Mouse (Mus musculus) lung, postnatal 14 days (tissue): Measurements from ENCODE around the gene Arpc3.

Experiments used
- DNase-seq: peaks from one replicate; pipeline ENCODE4 v3.0.0; 2021

The Arpc3 gene

DNA sequence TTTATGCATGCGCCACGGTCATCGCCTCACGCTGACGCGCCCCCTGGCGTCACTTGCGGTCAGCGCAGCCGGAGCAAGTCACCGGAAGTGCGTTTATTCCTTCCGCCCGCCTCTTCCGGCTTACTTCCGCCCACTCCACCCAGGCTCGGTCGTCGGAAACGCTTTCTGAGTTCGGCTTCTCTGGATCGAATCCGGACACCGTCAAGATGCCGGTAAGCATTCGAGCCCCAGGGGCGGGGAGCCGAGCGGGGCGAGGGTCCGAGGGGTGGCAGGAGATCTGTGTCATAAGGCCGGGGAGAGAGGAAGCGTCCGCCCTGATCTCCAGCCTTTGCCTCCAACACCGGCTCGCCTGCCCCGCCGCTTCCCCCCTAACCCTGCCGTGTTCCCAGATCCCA is at the start of gene Arpc3:
TSS of gene Arpc3 (plus strand) at position 93 of the 395 bp plus-strand sequence.
- peak; percentile 94 for DNase-seq

DNA sequence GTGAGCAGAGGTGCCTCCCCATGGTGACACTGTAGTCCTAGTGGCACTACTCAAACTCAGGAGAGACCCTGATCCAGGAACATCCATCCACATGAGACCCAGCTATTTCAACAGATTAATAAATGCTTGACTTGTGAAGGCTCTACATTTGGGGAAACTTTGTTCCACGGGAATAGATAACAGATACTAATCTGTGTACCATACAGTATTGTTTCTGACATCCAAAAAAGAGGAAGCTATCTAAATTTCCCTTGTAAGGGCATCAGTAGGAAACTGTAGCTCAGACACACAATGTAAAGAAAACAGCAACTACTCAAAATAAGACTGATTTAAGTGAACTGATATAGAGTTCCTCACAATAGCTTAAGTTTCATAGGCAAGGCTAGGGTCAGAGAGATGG is 48.8 kb upstream of the Arpc3 start:
- DNase-seq: no peak

DNA sequence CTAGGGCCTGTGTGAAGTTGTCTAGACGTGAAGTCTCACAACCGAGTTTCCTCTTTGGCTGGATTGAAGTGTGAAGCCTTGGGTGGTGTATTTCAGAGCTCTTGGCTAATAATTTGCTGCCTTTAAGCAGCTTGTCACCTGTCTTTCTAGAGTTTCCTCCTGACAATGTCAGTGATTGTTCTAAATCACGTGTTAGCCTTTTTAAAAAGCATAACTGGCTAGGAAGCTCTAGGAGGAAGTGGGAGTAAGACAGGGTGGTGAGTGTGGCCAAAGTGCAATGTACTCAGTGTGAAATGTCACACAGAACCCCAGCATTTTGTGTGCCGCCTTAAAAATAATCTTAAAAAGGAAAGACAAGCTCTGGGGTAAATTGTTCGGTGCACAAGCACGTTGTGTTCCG is 47.9 kb upstream of the Arpc3 start:
- no peak for DNase-seq

DNA sequence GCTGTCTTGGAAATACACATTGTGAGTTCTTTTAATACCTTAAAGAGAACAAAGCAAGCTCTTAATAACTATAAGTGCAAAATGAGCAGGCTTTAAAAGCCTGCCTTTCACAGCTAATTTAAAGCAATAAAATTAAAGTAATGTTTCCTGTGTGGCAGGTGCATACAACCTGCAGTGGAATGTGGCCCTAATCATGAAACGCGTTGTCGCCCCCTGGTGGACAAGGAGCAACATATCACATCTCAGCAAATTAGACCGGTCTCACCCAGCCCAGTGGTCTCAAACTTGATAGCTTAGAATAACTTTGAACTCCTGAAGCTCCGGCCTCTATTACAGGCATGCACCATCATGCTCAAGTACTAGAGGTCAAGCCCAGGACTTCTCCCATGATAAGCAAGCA is 47.4 kb upstream of the Arpc3 start:
- DNase-seq: peak; percentile 85

DNA sequence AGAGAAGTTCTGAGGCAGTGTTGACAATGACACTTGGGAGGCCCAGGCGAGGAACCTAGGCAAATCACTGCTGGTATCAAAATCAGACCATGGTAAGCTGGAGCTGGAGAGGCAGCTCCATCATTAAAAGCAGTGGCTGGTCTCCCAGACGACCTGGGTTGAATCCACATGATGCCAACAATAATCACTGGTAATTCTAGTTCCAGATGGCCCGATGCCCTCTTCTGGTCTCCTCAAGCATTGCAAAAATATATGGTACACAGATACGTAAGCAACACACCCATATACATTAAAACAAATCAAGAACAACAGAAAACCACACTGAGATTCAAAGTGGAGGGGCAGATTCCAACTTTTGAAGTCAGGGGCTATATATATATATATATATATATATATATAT is 45.9 kb upstream of the Arpc3 start:
- no peak for DNase-seq

DNA sequence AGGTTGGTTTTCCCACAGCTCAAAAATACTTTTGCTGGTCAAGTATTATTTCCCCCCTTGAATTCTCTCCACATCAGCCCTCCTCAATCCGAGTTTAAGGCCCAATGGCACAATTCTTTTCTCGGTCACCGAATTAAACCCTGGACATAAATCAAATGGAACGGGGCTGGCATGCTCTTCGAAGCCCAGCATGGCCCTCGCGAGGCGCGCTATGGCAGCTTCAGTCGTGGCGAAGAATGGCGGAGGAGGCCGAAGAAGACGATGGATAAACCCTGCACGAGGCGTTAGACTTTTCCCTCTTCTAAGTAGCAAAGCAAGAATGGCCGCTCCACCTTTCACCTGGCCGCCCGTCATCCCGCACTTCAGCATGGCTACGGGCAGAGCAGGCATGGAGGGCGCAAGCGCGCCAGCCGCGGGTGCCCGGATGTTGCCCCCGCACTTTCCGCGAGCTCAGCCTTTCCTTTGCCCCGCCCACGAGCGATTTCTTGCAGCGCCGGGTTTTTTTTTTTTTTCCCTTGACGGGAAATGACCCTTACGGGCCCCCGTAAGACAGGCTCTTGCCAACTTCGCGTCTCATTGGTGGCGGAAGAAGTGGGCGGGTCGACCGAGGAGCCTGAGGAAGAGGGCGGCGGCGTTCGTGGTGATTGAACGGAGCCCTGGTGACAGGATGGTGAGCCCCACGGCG is 37.7 kb upstream of the Arpc3 start, which contains the start of the genes Rad9b and Vps29:
TSS of gene Rad9b (minus strand) at position 427 of the 685 bp plus-strand sequence.
TSS of gene Vps29 (plus strand) at position 563 of the 685 bp plus-strand sequence.
- peak; percentile 99 for DNase-seq

DNA sequence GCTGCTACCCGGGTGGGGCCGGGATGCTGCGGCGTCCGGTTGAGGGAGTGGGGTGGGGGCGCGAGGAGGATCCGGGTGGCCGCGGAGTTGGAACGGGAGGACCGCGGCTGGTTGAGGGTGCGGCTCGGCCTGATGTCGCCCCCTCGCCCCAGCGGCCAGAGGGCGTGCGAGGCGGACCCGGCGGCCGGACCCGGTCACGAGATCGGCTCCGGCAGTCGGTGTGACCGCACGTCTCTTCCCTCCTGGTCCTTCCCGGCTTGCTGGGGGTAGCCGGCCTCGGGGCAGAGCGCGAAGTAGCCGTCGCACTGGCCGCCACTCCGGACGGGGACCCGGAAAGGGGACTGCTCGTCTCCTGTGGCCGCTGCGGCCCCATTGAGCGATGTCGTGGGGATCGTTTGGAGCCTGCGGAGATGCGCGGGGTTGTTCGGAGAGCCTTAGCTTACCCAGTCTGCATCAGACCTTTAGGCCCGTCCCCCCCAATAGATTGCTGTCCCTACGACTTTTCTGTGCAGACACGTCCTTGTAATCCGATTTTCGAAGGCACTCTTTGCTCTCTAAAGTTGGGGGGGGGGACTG is 37.1 kb upstream of the Arpc3 start:
- no peak for DNase-seq

DNA sequence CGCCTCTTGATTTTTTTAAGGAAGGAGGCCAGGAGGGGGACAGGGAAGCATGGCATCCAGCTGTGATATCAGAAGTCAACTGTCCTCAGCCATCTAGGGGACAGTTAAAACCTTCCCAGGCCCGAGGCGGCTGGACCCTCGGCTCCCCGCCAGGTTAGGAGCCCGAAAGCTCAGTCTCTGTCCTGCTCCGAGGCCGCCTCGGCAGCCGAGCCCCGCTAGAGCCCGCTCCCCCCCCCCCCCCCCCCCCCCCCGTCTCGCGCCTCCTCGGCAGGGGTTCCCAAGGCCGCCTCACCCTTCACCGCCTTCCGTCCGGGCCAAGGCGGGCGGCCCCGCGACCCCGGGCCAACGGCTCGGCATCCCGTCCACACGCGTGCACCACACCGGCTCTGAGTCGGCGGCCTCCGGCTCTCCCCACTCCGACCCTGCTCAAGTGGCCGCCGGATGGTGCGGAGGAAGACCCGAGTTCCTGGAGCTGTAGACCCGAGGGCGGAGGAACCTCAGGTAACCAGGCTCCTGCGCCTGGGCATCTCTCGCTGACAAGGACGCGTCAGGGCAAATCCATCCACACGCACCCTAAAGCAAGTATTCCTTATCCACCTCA is 20.0 kb upstream of the Arpc3 start, which contains the start of gene Gpn3:
TSS of gene Gpn3 (plus strand) at position 286 of the 601 bp plus-strand sequence.
- DNase-seq: peak; percentile 13

DNA sequence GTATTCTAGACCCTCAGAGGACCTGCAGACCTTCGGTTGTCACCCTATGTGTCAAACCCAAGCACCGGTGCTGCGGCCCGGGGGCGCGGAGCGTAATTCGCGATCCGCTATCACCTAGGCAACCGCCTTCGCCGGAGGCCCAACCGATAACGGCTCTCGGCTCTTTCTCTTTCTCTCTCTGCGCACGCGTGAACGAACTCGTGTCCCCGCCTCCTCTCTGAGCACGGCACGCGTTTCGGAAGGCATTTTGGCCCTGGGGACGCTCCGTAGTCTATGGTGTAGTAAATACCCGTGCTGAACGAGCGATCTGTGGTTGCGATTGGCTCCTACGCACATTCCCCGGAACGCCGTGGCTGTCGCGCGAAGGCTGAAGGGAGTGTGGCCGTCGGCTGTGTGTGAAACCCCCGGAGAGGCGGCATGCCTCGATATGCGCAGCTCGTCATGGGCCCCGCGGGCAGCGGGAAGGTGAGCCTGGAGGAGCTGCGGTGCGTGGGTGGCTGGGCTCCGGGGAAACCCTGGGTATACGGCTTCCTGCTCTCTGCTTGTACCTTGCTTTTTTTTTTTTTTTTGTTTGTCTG is 19.4 kb upstream of the Arpc3 start, which contains the start of gene Fam216a:
TSS of gene Fam216a (minus strand) at position 173 of the 578 bp plus-strand sequence.
- peak; percentile 99 for DNase-seq

DNA sequence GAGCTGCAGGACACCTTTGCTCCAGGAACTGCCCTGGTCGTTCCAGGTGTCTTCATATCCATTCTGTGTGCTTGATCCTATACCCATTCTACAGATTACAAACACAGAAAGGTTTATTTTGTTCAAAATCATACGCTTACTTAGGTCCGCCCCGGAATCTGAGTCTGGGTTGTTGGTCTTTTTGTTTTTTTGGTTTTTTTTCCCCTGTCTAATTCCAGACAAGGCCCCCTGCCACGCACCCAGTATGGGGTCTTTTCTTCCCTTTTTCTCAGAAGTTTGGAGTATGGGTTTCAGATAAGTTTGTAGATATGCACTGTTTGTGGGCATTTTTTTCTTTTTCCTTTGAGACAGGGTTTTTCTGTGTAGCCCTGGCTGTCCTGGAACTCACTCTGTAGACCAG is 18.8 kb upstream of the Arpc3 start:
- DNase-seq: no peak

DNA sequence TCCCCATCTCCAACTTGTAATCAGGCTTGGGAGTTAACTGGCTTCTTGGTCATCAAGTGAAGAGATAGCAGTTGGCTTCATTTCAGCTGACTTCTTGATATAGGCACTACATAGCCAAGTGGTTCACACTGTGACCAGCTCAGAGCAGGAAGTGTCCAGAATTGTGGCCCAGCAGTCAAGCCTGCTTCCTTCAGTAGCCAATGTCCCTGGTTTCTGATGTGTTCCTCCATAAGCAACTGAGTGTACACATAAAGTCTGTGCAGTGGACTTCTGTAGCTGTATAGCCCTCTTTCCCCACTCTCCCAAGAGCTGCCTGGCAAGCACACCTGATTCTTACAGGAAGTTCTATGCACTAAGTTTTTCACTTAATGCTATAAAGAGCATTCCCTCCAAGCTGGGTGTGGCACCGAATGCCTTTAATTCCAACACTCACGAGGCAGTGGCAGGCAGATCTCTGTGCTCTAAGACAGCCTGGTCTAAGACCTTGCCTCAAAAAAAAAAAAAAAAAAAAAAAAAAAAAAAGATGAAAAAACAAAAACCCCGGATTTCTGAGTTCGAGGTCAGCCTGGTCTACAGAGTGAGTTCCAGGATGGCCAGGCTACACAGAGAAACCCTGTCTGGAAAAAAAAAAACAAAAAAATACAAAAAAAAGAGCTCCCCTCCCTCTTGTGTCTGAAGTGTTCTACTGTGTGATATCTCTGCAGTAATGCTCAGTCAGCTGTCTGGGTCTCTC is 14.4 kb upstream of the Arpc3 start:
- no peak for DNase-seq

DNA sequence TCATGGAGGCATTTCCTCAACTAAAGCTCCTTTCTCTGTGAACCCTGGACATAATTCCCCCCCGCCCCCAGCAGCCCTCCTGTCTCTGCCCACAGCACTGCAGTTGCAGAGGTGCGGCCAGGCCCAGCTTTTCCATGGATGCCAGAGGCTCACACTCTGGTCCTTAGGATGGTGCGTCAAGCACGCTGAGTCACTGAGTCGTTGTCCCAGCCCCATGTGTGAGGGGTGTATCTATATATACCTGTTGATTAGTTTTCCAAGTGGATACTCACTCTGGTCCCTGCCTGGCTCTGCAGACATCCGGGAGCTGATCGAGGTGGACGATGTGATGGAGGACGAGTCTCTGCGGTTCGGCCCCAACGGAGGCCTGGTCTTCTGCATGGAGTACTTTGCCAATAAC is 13.5 kb upstream of the Arpc3 start:
- DNase-seq: no peak

DNA sequence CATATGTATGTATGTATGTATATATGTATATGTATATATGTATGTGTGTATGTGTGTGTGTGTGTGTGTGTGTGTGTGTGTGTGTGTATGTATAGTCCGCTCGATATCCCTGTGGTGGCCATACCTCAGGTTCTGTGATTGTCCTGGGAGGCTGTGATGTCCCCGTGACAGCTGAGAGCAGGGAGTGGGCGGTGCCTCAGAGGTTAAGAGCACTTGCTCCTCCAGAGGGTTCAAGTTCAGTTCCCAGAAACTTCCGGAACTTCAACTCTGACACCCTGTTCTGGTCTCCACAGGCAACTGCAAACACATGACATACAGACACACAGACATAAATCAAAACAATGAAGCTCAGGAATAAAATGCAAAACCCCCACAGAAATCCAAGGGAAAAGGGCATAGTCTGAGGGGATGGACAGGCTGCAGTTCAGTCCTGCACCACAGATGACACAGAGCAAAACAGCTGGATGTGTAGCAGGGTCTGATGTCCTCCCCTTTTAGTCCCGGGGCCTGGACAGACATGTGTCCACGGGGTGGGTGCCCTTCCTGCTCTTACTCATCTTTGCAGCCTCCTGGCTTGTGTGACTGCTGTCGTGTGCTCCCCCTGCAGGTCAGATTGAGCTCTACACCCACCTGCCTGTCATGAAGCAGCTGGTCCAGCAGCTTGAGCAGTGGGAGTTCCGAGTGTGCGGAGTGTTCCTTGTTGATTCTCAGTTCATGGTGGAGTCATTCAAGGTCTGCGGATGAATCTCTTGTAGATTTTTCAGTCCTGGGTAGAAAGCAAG is 12.1 kb upstream of the Arpc3 start:
- DNase-seq: peak; percentile 78

DNA sequence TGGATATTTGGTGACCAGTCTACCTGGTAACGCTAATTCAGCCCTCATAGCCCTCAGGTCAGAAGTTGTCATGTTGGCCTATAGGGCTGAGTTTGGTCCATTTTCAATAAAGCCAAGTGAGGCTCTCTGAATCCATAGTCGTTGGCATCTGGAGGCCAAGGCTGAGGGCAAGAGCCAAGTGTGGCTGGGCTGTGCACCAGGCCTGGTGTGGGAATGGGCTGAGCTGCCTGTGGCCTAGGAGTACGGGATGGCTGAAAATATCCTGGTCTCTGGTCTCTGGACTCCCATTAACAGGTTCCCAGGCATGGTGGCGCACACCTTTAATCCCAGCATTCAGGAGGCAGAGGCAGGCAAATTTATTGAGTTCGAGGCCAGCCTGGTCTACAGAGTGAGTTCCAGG is 1.7 kb upstream of the Arpc3 start:
- DNase-seq: no peak

DNA sequence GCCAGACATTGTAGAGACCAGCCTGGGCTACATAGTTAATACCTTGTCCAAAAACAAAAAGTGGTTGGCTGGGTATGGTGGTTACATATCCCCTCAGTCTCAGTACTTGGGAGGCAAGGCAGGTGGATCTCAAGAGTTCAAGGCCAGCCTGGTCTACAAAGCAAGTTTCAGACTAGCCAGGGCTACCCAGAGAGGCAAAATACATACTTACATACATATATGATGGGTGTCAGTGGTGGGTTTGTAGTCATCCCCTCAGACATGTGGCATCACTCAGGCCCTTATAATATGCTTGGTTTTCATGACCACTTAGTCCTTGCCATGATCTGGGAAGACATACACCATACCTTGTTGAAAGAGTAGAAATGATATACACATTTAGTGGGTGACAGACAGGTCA is 1.0 kb upstream of the Arpc3 start:
- DNase-seq: no peak

DNA sequence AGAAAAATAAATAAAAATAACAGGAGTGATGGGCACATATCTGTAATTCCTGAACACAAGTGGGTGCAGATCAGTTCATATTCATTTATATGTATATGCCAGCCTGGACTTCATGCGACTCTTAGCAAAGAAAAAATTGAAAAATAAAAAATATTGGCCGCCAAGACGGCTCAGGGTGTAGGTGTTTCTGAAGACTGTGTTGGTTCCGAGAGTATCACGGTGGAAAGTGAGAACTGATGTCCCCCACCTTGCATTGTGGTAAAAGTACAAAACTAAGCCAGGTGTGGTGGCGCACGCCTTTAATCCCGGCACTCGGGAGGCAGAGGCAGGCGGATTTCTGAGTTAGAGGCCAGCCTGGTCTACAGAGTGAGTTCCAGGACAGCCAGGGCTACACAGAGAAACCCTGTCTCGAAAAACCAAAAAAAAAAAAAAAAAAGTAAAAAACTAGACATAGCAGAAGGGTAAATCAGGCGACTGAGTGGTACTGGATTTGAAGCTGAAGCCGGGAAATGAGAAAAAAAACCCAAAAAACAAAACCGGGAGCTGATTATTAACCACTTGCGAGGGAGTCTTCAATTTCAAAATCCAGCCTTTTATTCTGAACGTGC is 396 bp upstream of the Arpc3 start:
- DNase-seq: no peak

DNA sequence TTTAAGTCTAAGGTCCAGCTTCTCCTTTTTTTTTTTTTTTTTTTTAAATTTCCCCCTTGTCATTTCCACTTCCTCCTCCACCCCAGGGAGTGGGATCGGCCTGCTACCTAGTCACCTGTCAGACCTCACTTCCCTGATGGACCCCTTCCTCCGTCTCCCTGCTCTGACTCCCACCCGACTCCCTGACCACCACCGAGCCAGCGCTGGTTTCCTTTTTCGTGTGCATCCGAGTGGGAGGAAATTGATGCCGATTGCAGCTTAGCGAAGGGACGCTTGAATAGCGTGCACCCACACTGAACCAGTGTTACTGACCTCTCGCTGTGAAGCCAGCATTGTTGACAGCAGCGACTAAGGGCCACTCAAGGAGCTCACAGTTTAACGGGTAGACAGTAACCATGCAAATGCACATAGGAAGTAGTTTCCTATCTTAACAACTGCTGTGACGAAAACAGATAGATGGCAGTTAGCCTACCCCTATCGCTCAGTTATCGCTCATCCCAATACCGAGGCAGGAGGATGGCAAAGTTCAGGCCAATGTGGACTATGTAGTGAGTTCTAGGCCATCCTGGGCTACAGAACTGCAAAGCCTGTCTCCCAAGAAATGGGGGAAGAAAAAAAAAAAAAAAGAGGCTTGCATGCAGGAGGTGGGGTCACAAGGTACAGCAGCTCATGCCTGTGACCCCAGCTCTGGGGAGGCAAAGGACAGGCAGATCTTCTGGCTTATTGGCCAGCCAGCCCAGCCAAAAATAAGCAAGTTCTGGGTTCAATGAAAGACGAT is 738 bp downstream of the Arpc3 start:
- peak; percentile 31 for DNase-seq

DNA sequence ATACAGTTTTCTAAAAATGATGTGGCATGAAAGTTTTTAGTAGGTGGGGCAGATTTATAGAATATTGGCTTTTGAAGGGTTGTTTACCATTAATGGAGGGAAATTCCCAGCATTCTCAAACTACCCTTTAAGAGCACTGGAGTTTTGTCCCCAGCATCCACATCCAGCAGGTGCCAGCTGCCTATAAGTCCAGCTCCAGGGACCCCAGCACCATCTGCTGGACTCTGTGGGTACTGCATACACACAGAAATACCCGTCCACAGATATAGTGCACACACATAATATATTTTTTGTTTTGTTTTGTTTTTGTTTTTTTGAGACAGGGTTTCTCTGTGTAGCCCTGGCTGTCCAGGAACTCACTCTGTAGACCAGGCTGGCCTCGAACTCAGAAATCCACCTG is 2.2 kb downstream of the Arpc3 start:
- DNase-seq: peak; percentile 87

DNA sequence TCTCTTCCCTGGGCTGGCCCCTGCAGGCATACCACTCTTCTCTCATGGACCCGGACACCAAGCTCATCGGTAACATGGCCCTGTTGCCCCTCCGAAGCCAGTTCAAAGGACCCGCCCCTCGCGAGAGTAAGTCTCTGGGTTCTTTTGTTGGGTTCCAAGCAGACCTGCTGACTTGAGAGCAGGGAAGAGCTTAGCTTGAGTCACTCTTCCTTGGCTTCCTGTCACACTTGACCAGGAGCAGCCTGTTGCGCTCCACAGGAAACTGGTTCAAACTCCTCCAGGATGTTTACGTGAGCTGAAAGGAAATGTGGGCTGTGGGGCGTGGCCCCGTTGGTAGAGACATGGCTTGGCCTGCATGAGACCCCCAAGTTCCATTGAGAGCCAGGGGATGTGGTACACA is 5.1 kb downstream of the Arpc3 start:
- DNase-seq: peak; percentile 71

DNA sequence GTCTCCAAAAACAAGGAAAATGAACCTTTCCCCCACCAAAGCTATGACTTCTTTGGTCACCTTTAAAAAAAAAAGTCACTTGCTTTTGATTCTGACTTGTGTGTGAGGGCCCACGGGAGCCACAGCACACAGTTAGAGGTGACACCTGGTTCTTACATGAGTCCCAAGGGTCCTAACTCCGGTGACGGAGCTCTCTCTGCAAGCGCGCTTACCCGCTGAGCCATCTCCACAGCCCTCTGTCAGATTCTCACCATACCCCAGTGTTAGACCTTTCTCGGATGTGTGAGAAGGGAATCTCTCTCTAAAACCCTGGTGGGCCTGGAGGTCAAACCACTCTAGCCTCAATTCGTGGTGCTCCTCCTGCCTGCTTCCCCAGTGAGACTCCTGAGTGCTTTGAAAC is 5.8 kb downstream of the Arpc3 start:
- no peak for DNase-seq

DNA sequence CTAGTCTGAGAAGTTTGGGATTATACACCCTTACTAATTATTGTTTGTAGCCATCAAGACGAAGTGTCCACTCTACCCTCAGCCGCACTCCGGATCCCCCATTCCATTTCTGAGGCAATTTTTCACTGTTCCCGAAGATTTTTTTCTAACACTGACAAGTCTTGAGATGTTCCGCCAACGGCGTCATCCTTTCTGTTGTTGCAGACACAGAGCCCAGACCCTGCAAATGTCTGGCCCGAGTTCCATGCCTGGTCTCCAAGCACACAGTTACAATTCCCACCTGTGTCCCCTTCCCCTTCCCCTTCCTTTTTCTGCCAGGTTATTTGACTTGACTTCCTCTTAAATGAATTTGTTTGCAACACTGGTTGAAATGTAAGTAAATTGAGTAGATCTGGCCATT is 8.2 kb downstream of the Arpc3 start:
- DNase-seq: no peak
